Mouse (Mus musculus): ENCODE measurements at regions not wholly inside any gene's neighbourhood (a gene's known extent, or its start where the extent isn't known, plus 50 kb on each side); places are given as distances from the start of the nearest gene placed in this dataset.

DNA sequence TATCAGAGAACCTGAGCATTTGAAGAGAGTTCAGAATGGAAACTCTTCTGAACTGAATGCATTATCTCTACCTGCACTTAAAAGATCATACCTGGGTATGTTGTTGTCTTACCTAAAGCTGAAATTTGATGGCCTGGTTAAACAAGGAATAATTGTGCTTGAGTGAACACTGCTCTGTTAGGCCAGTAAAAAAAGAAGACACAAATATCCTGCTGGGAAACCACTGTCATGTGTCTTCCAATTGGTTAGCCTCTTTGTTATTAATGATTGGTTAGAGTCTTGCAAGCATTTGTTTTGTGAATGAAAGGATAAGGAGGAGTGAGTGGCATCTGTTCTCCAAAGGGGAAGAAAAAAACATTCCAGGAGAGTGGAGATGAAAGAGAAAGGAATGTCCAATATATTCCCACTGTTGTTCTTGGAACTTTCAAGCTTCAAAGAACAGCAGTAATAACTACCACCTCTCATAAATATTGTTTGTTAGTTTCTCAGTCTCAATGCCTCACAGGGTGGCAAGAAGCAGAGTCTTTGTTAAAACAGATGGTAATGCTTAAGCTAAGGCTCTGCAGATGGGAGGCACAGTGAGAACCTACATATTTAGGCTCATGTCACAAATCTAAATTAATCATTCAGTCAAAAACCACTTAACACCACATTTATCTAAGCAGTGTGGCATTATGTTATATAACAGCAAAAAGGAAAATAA, 165.5 kb downstream of the Dsel start:
- no peaks in the 10 kb centered on the region for H3K9me3 ChIP-seq

DNA sequence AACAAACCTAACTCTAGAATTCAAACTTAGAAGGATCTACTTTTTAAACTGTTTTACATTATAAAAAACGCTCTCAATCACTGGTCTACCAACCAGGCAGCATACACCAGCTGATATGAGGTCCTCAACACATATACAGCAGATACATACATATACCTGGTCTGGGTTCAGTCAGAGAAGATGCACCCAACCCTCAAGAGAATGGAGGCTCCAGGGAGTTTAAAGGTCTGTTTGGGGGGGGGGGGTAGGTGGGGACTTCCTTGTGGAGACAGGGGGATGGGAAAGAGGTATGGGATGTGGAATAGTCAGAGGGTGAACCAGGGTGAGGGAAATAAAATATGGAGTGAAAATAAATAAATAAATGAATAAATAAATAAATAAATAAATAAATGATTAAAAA, 203.8 kb downstream of the Dsel start:
- H3K4me1 ChIP-seq (replicated peaks) = no peaks in the 10 kb centered on the region
- no peak overlapping the region for H3K27ac ChIP-seq (replicated peaks)
- no peaks in the 10 kb centered on the region for H3K27me3 ChIP-seq
- H3K4me3 ChIP-seq = no peak overlapping the region
- H3K36me3 ChIP-seq = no peaks in the 10 kb centered on the region
- 82% methylated on average over 1 of the region's 1 CpGs for WGBS
- no peak for ATAC-seq (ENCODE audit: low read depth)
- no peak overlapping the region for H3K9ac ChIP-seq
- H3K9me3 ChIP-seq = no peaks in the 10 kb centered on the region
- H3K4me2 ChIP-seq = no peak overlapping the region

More for the DNA sequence above, 165.5 kb downstream of the Dsel start:
- Histone ChIP-seq H3K27ac (replicated peaks) (no peak overlapping the region), H3K9ac (no peak overlapping the region), H3K4me1 (replicated peaks) (0 out of 2 replicates have a peak, but pooled peaks cover 6% of the 10 kb centered on the region), H3K27me3 (no peaks in the 10 kb centered on the region), H3K4me3 (no peak overlapping the region), H3K36me3 (no peaks in the 10 kb centered on the region), H3K4me2 (no peak overlapping the region)
- no peak for ATAC-seq (ENCODE audit: low read depth)

DNA sequence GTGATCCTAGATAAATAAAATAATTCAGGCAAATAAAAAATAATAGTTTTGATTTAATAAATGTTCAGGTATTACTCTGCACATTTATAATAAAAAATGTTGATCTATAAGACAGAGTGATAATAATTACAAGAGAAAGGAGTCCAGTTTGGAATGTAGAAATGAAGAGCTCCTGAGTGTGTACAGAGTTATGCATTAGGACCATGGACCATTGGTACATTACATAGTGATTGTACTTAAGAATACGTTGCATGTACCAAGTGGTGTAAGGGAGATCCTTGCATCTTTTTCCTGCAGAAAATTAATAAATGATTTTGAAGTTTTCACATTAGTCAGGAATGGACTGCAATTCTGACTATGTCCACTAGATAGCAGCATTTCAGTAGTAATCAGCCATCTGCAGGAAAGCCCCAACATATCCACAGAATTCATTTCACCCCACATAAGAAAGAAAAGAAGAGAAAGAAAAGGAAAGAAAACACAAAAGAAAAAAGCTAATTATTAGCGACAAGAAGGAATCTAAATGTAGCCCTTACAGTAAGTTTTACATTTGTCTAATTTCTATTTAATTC, 204.5 kb downstream of the Dsel start:
- Histone ChIP-seq H3K9ac (no peak overlapping the region), H3K4me3 (no peak overlapping the region), H3K4me2 (no peak overlapping the region), H3K27ac (replicated peaks) (no peak overlapping the region), H3K4me1 (replicated peaks) (no peaks in the 10 kb centered on the region), H3K27me3 (no peaks in the 10 kb centered on the region), H3K9me3 (no peaks in the 10 kb centered on the region), H3K36me3 (no peaks in the 10 kb centered on the region)
- peak; percentile 50 for ATAC-seq (ENCODE audit: low read depth)
- WGBS = 3% methylated on average over 2 of the region's 2 CpGs

DNA sequence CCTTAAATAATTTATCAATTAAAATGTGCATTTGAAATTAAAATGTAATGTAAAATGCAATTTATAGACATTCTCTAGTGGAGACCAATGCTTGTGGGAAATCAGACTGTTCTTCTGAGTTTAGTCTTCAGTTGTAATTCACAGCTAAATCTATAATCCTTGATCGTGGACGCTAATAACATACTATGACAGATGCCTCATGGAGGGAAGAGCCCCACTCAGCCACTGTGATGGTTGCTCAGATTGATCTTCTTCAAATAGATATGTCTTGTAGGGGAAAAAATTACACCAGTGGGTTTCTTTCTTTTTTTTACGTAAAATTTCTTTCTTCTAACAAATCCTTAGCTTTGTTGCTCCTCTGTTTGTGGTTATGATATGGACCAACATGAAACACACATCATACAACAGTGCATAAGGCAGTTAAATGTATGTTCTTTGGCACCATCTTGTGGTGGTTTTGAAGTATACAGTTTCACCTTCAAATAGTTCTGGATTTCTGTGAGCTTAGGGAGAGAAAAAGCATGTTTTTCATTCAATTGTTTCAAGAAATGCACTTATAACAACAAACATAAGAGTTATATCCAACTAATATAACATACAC, 230.8 kb downstream of the Dsel start:
- H3K27ac ChIP-seq (replicated peaks) = no peak overlapping the region
- no peaks in the 10 kb centered on the region for H3K36me3 ChIP-seq
- H3K4me2 ChIP-seq = no peak overlapping the region
- H3K9ac ChIP-seq = no peak overlapping the region
- H3K4me3 ChIP-seq = no peak overlapping the region
- H3K4me1 ChIP-seq (replicated peaks) = no peaks in the 10 kb centered on the region
- H3K9me3 ChIP-seq = no peaks in the 10 kb centered on the region
- peak; percentile 81; the same call in 1 of the 2 replicates for ATAC-seq (ENCODE audit: low read depth)
- no peaks in the 10 kb centered on the region for H3K27me3 ChIP-seq
- 53% methylated on average over 3 of the region's 3 CpGs for WGBS
